Mouse (Mus musculus) monocyte, adult 5-6 weeks (primary cell): ENCODE data around the gene Twistnb. TPM values are rescaled to one million over a fixed set of nuclear protein-coding genes. Genes with fewer than 3 reads are reported as not detected.

Source experiments
- total RNA-seq: library from RNA; stranded (forward); fragments of 200-1000, 200-491, 200-594 nt; gene quantifications from 3 replicates; pipeline ENCODE4 v1.2.3, GENCODE M21; 2017

Twistnb gene
- total RNA-seq, 1 experiment from 2014 or later: 62.9 TPM

Other genes starting within 250 kb of the Twistnb start
- not detected in 3 replicates for gene Efcab10, start 34.8 kb upstream of the Twistnb start, total RNA-seq